Mouse (Mus musculus): ENCODE data around the gene Wbp2. TPM values are rescaled to one million over a fixed set of nuclear protein-coding genes. Genes with fewer than 3 reads are reported as not detected.

The Wbp2 gene
- total RNA-seq, 2 experiments from 2014 or later: 402 to 404 TPM

DNA sequence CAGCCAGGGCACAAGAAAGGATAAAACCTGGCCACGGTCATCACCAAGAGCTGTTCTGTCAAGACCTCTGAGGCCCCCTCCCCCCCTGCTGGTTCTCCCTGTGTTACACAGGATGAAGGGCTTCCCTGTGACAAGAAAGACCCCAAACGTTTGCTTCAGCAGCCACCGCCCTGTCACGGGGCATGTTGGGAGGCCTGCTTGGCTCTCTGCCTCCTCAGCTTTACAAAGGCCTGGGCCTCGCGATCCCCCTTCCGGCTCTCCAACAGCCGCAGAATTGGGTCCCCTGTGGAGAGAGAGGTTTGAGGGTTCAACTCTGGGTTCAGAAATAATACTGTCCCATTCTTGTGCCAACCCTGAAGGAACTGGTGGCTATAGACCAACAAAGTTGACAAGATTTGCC lies 24.3 kb downstream of the Wbp2 start:
- no peak for DNase-seq

DNA sequence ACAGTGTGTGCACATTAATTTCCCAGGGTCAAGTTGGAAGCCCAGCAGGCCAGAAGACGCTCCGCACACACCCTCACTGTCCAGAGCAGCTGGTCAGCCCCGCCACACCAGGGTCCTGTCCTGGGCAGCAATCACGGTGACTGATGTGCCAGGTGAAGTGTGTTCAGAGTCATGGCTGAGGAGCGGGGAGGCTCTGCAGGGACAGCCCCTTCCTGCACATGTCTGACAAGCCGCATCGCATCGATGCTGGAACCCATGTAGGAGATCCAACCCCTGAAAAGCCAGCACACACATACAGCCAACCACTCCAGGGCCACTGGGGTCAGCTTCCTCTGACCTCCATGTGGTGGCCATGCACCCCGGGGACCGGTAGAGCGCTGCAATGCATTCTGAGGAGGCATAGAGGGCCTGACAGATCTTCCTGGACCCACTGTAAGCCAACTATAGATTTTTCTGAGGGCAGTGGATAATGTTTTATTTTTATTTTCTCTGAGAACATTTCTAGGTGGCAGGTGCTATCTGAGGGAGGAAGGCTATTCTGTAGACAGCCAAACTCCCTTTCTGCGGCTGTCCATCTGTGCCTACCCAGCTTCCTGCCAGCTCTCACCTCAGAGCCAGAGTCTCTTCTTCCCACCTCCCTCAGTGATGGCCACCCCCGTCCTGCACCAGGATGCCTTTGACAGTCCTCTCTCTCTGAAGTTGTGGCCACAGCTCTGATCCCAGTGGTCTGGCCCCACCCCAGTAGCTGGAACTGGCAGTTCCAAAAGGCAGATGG lies 25.0 kb downstream of the Wbp2 start:
- no peak for DNase-seq

DNA sequence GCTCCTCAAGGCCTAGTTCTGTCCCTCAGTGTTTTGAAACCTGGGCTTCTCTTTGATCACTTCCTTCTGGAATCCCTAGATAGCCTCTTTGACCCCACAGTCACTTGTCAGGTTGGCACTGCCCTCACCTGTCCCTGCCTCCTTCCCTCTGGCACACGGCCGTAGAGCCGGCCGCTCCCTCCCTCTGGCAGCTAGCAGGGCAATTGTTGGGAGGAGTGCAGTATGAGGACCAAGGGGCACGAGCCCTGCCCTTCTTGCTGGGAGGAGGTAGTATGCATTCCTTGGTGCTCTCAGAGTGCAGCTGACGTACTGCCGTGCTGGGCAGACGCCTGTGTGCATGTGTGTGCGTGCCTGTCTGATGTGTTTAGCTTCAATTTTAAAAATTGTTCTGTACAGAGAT lies 26.2 kb downstream of the Wbp2 start:
- DNase-seq: no peak

DNA sequence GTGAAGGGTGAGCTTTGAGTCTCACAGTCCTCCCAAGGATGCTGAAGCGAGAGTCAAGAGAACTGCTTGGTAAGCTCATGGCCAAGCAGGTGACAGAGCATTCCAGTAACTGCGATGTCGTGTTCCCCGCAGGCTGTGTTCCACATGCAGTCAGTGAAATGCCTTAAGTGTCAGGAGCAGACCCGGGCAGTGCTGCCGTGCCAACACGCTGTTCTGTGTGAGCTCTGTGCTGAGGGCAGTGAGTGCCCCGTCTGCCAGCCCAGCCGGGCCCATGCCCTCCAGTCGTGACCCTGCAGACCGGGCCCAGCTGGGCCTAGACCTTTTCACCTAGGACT lies 27.1 kb downstream of the Wbp2 start:
- no peak for DNase-seq

DNA sequence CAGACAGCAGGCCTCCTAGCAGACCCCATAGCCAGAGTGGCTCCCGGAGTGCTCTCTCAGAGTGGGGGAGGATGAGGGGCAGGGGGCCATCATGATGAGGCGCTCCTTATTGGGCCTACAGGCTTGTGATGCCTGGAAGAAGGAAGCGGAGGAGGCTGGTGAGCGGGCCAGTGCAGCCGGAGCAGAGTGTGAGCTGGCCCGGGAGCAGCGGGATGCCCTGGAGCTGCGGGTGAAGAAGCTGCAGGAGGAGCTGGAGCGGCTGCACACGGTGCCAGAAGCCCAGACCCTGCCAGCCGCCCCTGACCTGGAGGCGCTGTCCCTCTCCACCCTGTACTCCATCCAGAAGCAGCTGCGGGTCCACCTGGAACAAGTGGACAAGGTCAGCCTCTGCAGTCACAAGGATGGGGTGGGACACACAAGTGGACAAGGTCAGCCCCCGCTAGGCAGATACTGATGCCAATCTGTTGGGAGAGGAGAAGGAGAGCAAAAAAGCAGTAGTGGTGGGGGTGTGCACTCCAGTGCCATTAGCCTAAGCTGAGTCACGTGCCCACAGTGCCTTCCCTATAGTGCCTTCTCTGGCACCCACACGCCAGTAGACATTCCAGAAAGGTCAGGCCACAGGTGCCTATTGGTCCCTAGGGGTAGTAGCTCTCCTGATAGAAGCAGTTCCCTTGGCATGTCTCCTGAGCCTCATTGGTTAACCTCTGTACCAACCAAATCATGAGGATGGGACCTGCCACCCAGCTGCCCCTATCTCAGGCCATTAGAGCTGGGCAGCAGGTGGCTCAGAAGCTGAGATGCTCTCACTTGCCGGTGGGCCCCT lies 27.7 kb downstream of the Wbp2 start:
- no peak for DNase-seq

DNA sequence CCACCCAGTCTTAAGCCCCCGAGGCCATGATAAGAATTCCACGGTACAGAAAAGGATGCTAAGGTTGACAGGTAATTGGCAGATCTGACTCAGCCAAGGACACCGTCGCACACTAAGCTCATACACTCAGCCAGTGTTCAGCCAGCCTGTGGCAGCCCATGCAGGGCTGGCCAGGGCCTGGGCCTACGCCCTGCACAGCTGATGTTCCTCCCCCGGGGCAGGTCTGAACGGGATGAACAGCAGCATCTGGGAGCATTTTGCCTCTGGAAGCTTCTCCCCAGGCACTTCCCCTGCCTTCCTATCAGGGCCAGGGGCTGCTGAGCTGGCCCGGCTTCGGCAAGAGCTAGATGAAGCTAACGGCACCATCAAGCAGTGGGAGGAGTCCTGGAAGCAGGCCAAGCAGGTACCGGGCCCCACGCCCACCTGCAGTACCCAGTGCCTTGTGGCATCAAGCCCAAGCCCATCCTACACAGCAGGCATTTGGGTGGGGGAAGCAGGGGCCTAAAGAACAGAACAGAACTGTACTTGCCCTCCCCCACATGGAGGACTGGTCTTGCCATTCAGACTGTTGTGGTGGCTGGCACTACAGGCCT lies 28.7 kb downstream of the Wbp2 start:
- DNase-seq: no peak

DNA sequence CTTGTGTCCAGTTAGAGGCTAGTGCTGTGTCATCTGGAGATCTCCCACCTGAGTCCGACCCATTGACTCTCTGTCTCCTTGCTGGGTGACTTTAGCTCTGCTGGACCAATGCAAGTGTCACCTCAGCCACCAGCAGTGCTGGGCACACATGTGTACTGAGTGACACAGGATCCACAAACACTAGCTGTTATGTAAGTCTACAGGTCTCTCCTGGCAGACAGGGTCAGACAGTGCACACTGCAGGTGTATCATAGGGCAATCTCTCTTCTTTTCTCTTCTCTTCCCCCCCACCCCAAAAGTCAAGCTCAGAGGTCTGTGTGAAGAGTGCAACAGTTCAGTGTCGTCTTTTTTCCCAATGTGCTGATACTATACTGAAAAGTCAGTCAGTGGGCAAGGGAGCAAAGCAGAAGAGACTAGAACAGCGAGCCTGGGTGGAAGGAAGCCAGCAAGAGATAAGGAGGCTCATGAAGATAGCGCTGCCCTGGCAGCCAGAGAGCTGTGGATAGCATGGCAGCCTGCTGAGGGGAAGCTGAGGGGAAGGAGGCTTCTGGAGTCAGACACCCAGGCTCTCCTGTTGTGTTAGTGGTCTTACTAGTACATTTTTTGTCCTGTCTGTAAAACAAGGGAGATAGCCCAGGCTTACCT lies 29.4 kb downstream of the Wbp2 start:
- DNase-seq: no peak

DNA sequence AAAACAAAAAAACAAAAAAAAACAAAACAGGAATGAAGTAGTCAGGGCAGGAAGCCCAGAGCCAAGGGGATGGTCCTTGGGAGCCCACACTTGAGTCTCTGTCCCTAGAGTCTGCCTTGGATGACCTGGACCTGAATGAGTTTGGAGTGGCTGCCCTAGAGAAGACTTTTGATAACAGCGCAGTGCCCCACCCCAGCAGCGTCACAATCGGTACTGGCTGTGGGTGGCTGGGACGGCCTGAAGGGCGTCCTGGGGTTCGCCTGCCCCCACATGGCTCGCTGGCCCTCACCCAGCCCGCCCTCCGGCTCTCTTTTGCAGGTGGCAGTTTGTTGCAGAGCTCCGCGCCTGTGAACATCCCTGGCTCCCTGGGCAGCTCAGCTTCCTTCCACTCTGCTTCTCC lies 30.9 kb downstream of the Wbp2 start:
- no peak for DNase-seq

DNA sequence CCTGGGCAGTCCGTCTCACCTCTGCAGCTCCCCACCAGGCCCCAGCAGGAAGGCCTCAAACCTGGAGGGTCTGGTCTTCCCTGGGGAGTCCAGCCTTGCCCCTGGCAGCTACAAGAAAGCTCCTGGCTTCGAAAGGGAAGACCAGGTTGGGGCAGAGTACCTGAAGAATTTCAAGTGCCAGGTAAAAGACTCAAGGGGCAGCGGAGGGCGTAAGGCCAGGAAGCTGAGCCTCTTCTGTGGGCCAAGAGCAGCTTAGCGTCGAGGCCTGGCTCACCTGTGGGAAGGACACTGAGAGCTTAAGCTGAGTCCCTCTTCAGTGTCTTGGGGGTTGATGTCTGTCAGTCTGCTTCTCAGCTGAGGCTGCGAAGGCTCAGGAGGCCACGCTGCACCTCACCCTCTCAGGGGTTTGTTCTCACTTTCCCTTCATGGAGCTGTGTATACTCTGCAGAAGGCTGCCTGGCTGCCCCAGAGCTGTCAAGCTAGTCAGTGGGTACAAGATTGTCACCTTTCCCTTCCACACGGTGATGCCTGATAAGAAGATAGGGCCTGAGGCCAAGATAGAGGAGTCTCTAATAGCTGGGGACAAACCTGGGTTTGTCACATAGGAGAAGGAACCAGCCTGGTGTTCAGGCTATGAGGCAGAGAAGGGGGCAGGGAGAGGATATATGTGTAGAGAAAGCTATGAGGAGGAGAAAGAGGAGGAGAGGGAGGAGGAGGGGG lies 33.1 kb downstream of the Wbp2 start:
- DNase-seq: no peak

DNA sequence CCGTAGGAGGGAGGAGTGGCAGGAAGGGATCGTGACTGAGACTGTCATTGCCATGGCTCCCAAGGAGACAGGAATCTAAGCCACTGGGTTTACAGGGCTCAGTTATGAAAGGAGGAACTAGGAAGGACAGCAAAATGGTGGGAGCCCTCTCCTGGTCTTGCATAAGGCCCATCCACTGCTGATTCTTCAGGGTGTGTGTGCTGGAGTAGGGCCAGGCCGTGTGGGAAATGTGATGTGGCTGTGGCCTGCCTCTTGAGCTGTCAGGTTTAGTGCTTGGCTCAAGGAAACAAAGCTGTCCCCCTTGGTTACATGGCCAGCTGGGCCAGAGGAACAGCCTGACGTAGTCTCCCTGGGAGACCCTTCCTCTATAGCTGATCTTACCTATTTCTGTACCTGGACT lies 36.6 kb downstream of the Wbp2 start:
- no peak for DNase-seq

DNA sequence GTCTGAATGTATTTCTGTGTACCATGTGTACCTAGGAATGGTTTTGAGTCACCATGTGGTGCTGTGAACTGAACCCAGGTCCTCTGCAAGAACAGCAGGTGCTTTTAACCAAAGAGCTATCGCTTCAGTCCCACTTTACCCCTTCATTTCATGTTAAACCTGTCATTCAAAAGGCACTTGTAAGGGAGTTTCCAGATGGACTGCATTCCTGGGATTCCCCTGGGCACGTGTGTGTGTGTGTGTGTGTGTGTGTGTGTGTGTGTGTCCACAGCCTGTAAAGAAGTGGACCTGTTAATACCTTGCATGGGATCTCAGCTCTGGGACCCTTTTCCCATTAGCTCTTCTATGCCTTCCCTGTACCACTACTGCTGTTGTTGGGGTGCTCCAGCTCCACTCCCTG lies 37.2 kb downstream of the Wbp2 start:
- no peak for DNase-seq

DNA sequence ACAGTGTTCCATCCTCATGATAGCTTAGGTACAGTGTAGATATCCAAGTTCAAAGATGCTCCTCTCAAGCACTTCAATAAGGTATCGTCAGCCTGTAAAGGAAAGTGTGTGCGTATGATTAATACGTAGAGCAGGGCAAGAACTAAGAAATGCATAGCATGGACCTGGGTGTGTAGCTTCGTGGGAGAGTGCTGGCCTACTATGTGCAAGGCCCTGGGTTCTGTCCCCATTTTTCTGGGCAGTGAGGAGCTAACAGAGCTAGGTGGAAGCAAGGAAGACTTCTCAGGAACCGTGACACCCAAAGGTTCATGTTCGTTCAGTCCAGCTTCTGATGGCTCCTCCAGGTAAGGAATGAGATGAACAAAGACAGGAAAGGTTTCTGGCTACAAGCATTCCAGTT lies 41.6 kb downstream of the Wbp2 start:
- no peak for DNase-seq

DNA sequence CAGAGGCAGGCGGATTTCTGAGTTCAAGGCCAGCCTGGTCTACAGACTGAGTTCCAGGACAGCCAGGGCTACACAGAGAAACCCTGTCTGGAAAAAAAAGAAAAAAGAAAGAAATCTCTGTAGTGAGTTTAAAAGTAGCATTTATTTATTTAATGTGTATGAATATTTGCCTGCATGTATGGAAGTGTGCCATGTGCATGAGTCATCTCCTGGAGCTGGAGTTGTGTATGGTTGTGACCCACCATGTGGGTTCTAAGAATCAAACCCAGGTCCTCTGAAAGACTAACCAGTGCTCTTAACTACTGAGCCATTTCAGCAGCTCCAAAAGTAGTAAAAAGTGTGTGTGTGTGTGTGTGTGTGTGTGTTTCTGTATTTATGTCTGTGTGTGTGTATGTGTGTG lies 43.5 kb downstream of the Wbp2 start:
- no peak for DNase-seq

DNA sequence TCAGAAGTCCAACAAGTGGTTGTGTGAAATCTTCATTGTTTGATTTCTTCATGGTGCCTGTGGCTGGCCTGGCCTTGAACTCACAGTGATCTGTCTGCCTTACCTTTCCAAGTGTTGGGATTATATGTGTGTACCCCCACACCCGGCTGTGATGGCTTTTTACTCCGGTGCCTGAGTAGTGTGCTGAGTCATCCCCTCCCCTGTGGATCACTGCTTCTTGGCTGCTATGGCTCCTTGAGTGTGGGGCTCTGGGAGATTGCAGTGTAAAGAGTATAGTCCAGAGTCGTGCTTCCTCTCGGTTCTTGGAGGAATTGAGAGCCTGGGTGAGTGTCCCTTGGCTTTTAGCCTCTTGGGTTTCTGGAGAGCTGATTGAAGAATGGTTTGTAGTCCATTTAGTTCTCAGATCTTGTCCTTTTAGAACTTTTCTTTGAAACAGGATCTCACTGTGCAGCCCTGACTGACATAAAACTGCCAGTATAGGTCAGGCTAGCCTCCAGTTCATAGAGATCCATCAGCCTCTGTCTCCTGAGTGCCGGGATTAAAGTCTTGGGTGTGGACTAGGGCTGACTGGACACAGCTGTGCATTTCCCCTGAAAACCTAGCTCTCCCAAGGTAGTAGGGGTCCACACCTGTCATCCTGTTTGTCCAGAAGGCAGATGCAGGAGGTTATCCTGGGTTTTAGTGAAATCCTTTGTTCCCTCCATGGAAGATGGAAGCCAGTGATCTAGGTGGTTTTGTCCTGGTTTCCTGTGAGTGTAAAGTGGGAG lies 44.2 kb downstream of the Wbp2 start:
- no peak for DNase-seq

DNA sequence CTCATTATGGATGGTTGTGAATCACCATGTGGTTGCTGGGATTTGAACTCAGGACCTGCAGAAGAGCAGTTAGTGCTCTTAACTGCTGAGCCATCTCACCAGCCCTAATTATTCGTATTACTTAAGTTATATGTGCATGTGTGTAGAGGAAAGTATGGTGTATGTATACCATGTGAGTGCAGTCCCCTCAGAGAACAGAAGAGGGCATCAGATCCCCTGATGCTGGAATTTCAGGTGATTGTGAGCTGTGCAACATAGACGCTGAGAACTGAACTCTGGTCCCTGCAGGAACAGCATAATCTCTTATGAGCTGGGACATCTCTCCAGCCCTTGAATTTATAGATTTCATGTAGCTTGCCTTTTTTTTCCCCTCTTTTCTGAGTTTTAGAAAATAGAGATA lies 45.0 kb downstream of the Wbp2 start:
- DNase-seq: no peak

DNA sequence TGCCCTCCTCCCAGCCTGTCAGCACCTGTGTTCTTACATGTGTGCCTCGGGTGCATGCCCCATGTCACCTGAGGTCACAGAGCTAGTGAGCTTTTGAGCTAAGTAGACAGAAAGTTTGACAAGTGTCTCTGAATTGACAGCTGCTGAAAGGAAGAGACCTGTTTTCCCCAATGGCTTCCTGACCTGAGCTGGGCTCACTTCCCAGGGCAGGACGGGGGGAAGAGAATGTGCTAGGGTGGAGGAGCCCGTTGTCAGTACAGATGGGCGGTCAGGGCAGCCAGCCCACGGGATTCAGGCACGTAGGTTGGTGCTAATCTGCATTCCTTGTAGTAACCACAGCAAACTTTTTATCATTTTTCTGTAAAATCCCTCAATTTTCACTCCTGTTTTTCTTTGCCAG lies 46.2 kb downstream of the Wbp2 start:
- no peak for DNase-seq

DNA sequence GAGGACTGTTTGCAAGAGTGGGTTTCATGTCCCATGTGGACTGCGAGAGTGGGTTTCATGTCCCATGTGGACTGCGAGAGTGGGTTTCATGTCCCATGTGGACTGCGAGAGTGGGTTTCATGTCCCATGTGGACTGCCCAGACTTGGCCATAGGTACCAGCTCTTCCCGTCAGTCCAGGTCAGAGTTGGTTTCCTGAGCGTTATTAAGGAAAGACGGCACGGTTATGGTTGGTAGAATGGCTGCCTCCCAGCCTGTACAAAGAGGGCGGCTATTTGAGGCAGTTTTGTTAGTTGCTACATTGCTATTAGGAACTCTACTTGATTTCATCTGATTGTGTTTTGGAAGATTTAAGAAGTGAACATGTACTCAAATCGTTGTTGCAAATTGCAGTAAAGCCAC lies 49.0 kb downstream of the Wbp2 start:
- no peak for DNase-seq

DNA sequence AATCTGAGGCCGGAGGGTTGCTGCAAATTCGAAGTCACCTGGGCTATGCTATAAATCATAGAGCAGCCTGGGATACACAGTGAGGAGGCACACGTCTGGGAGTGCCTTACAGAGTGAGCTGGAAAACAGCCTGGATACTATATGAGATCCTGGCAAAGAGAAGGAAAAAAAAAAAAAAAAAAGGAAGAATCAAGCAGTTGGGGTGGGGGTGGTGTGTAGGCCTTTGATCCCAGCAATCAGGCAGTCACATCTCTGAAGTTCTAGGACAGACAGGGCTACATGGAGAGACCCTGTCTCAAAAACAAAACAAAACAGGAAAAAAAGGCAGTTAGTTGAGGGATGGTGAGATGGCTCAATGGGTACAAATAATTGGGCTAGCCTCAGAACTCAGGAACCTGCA lies 50.1 kb downstream of the Wbp2 start:
- DNase-seq: no peak

DNA sequence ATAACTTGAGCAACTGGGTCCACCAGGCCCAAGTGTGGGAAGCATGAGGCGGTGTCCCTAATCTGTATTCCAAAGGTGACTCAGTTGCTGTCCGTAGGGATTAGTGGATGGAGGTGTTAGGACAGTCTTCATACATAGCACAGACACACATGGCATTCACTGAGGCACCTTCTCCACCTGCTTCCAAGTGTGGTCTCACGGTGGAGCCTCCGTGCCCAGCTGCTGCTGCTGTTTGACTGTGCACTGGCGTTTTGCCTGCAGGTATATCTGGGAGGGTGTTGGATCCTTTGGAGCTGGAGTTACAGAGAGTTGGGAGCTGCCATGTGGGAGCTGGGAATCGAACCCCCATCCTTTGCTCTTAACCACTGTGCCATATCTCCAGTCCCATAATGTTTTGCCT lies 52.2 kb downstream of the Wbp2 start:
- no peak for DNase-seq

DNA sequence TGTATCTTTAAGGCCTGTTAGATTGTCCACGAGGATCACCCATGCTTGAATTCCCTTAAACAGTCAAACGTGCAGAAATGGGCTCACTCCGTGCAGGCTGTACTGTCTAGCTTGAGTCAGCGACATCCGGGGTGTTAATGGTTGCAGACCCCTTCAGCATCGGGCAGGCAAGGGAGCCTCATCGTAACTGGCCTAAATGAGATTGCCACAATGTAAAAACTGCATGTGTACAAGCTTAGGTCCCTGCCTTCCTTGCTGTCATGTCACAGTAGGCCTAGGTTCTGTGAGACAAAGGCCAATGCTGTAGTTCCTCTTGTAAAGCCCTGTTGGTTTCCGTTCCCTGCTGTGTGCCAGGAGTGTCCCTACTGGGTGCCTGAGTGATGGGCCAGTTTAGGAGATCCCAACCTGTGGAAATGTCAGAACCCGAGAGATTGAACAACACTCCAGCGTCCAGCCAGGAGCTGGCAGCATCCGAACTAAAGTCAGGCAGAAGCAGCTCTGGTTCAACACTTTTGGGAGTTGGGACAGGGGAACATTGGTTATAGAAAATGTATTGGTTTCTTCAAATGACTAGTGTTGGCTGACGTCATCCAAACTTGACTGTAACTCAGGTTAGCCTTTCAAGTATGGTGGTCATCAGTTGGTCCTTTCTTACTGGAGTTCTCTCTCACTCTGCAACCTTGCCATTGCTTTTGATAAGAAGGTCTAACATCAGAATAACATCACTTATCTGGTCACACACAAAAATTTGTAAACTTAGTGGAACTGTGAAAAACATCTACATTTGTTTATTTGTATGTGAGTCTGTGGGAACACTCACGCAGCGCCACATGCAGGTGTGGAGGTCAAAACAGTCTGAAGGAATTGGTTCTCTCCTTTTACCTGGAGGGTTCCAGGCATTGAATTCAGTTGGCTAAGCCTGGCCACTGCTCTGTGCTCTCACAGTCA lies 55.6 kb downstream of the Wbp2 start:
- no peak for DNase-seq
